Comparison of ENCODE assay signal across 29 mouse cellular contexts in genomic region chr11:115058701-115059100, GRCm38 (mm10). TPM values are rescaled to one million over a fixed set of nuclear protein-coding genes. Genes with fewer than 3 reads are reported as not detected.
DNase-seq lines count a peak whose midpoint lies in the region; ATAC-seq lines count a peak whose summit lies in the region.
"Had no signal": no experiment of that assay in that cellular context is flagged by ENCODE, and none has a peak within 500 bp of the region (broad histone marks: within the 10 kb centered on the region; RNA-seq: fewer than 3 reads in every experiment).

No protein-coding gene starts in this region.

- no peaks in the 10 kb centered on the region; the same call in 1 of the 2 replicates for H3K4me1 ChIP-seq in heart, embryonic 10.5 days
- H3K4me1 ChIP-seq: embryonic facial prominence, embryonic 13.5 days; embryonic facial prominence, embryonic 15.5 days; forebrain, embryonic 12.5 days had no signal

- no peaks in the 10 kb centered on the region for H3K27me3 ChIP-seq in heart, embryonic 10.5 days (ENCODE audit: insufficient read depth, poor library complexity, severe bottlenecking)
- H3K27me3 ChIP-seq: embryonic facial prominence, embryonic 13.5 days; embryonic facial prominence, embryonic 15.5 days; forebrain, embryonic 12.5 days had no signal

- DNase-seq in heart, adult 11 months: peak; percentile 78
- no peak for DNase-seq in heart, embryonic 10.5 days (ENCODE audit: low spot score)
- DNase-seq in testis, postnatal 14 days (ENCODE audit: low spot score): peak; percentile 50
- no peak for DNase-seq in testis, postnatal 10 days (ENCODE audit: low spot score)
- DNase-seq in kidney, adult 11 months: no peak
- DNase-seq: adrenal gland, adult 2 months; adrenal gland, postnatal 10 days; adrenal gland, postnatal 25 days; cerebellum, adult 11 months; cerebellum, adult 18-20 months; cerebellum, adult 8-10 months; cerebellum, adult 9-11 months; cerebellum, postnatal 14 days; cerebellum, postnatal 36 days; embryo, embryonic 11 days had no signal

- no peaks in the 10 kb centered on the region for H3K36me3 ChIP-seq in heart, embryonic 10.5 days
- H3K36me3 ChIP-seq: embryonic facial prominence, embryonic 13.5 days; embryonic facial prominence, embryonic 15.5 days; forebrain, embryonic 10.5 days; forebrain, embryonic 12.5 days had no signal

- no peak overlapping the region for H3K27ac ChIP-seq in heart, embryonic 10.5 days
- H3K27ac ChIP-seq: embryonic facial prominence, embryonic 13.5 days; embryonic facial prominence, embryonic 15.5 days; forebrain, embryonic 10.5 days; forebrain, embryonic 12.5 days had no signal

- H3K9me3 ChIP-seq in heart, embryonic 10.5 days: no peaks in the 10 kb centered on the region
- H3K9me3 ChIP-seq: embryonic facial prominence, embryonic 13.5 days; embryonic facial prominence, embryonic 15.5 days; forebrain, embryonic 10.5 days; forebrain, embryonic 12.5 days had no signal

- 69% methylated on average over 4 of the region's 4 CpGs for WGBS in heart, embryonic 10.5 days

- no peak overlapping the region for H3K4me3 ChIP-seq in heart, embryonic 10.5 days
- H3K4me3 ChIP-seq: embryonic facial prominence, embryonic 13.5 days; embryonic facial prominence, embryonic 15.5 days; erythroblast, embryonic 14.5 days; forebrain, embryonic 10.5 days; forebrain, embryonic 12.5 days had no signal

- 0 out of 2 replicates have a peak, but pooled peaks have one; percentile 14 for ATAC-seq in monocyte, adult 5-6 weeks (replicated peaks; ENCODE audit: insufficient number of reproducible peaks, low FRiP score, low TSS enrichment, poor library complexity, severe bottlenecking)
- ATAC-seq: forebrain, embryonic 14.5 days; forebrain, embryonic 16.5 days had no signal

RNA-seq across cellular contexts. Expression of gene Cd300e, which starts 3.3 kb away (rescaled TPM):
- polyA plus RNA-seq in heart, embryonic 10.5 days (2016; fragmentation: Nextera tagmentation; extraction: Ambion mirVana): 0.09 and 0.26 TPM in 2 replicates
- total RNA-seq in monocyte, adult 5-6 weeks (2017): 160 to 198 TPM (median 162 TPM) in 3 replicates
- total RNA-seq: common myeloid progenitor, adult 5-6 weeks; MEL had no signal
- polyA plus RNA-seq: adrenal gland, adult 2 months; brain, embryonic 14.5 days; C2C12; embryonic facial prominence, embryonic 11.5 days; embryonic facial prominence, embryonic 13.5 days; erythroblast, embryonic 14.5 days; forebrain, embryonic 10.5 days; forebrain, embryonic 12.5 days; forebrain, embryonic 14.5 days; forebrain, embryonic 16.5 days had no signal

RNA-seq across cellular contexts. Expression of gene Cd300ld3, which starts 10.5 kb away (rescaled TPM):
- not detected in 2 replicates for polyA plus RNA-seq in heart, embryonic 10.5 days (2016; fragmentation: Nextera tagmentation; extraction: Ambion mirVana)
- 358 to 471 TPM (median 466 TPM) in 3 replicates for total RNA-seq in monocyte, adult 5-6 weeks (2017)
- total RNA-seq: common myeloid progenitor, adult 5-6 weeks; ES-E14; MEL had no signal
- polyA plus RNA-seq: C2C12; embryonic facial prominence, embryonic 11.5 days; embryonic facial prominence, embryonic 13.5 days; embryonic facial prominence, embryonic 15.5 days; erythroblast, embryonic 14.5 days; forebrain, embryonic 10.5 days; forebrain, embryonic 12.5 days; forebrain, embryonic 14.5 days; forebrain, embryonic 16.5 days had no signal

RNA-seq across cellular contexts. Expression of gene Cd300ld5, which starts 21.1 kb away (rescaled TPM):
- not detected in 2 replicates for polyA plus RNA-seq in heart, embryonic 10.5 days (2016; fragmentation: Nextera tagmentation; extraction: Ambion mirVana)
- not detected in 3 replicates for total RNA-seq in monocyte, adult 5-6 weeks (2017)
- total RNA-seq: common myeloid progenitor, adult 5-6 weeks; ES-E14; MEL had no signal
- polyA plus RNA-seq: embryonic facial prominence, embryonic 11.5 days; embryonic facial prominence, embryonic 13.5 days; embryonic facial prominence, embryonic 15.5 days; erythroblast, embryonic 14.5 days; forebrain, embryonic 10.5 days; forebrain, embryonic 12.5 days; forebrain, embryonic 14.5 days; forebrain, embryonic 16.5 days had no signal

RNA-seq across cellular contexts. Expression of gene Cd300ld4, which starts 31.9 kb away (rescaled TPM):
- polyA plus RNA-seq in heart, embryonic 10.5 days (2016; fragmentation: Nextera tagmentation; extraction: Ambion mirVana): not detected in 2 replicates
- total RNA-seq in monocyte, adult 5-6 weeks (2017): 0.97 TPM in 1 of 3 replicates, not detected in the others
- total RNA-seq: adrenal gland, adult 2 months; adrenal gland, postnatal 25 days; common myeloid progenitor, adult 5-6 weeks; ES-E14; MEL had no signal
- polyA plus RNA-seq: C2C12; embryonic facial prominence, embryonic 11.5 days; embryonic facial prominence, embryonic 13.5 days; embryonic facial prominence, embryonic 15.5 days; erythroblast, embryonic 14.5 days; forebrain, embryonic 10.5 days; forebrain, embryonic 12.5 days; forebrain, embryonic 14.5 days; forebrain, embryonic 16.5 days had no signal

RNA-seq across cellular contexts. Expression of gene Rab37, which starts 32.5 kb away (rescaled TPM):
- polyA plus RNA-seq in heart, embryonic 10.5 days (2016; fragmentation: Nextera tagmentation; extraction: Ambion mirVana): 2.2 and 2.6 TPM in 2 replicates
- total RNA-seq in monocyte, adult 5-6 weeks (2017): 31.7 to 64.8 TPM (median 33.2 TPM) in 3 replicates

Comparison
In these comparisons a context has a peak if more than half of its experiments do, and no peak if none do; other contexts are left out.
1. DNase-seq: peak in heart, adult 11 months (single experiment) and testis, postnatal 14 days (single experiment); none in heart, embryonic 10.5 days (single experiment), testis, postnatal 10 days (single experiment) and kidney, adult 11 months (single experiment).